Mouse (Mus musculus) frontal cortex, postnatal 25 days (tissue): ENCODE data around the gene Bcam.
"Not testable (repeated sequence)": the region's sequence is repeated elsewhere in the genome, so short reads cannot be mapped to it uniquely, and the experiment has no call there.

Experiments used
- DNase-seq, 2 experiments: peaks; one replicate each; pipeline ENCODE4 v3.0.0; 2022; ENCODE audit warnings: low spot score in 2 of 2

The Bcam gene

GRCm38 (mm10) chr7:19770984-19771391 lies at the start of gene Bcam:
Gene Bcam (minus strand): TSS chr7:19771016.
- DNase-seq: no peak

GRCm38 (mm10) chr7:19818875-19819274 lies 48.1 kb upstream of the Bcam start:
- DNase-seq: no peak

GRCm38 (mm10) chr7:19818440-19818839 lies 47.6 kb upstream of the Bcam start:
- DNase-seq: no peak

- DNase-seq: no peak
Observed at GRCm38 (mm10) chr7:19817382-19818105, 46.7 kb upstream of the Bcam start.

GRCm38 (mm10) chr7:19816224-19816771 lies 45.5 kb upstream of the Bcam start:
- peak in 1 of 2 experiments; percentile 17 for DNase-seq

GRCm38 (mm10) chr7:19815296-19816223 lies 44.7 kb upstream of the Bcam start:
- no peak for DNase-seq

GRCm38 (mm10) chr7:19813579-19814122 lies 42.8 kb upstream of the Bcam start:
- DNase-seq: no peak

GRCm38 (mm10) chr7:19813161-19813560 lies 42.3 kb upstream of the Bcam start:
- DNase-seq: no peak

- no peak for DNase-seq
Observed at GRCm38 (mm10) chr7:19811114-19811513, 40.3 kb upstream of the Bcam start.

- no peak for DNase-seq
Observed at GRCm38 (mm10) chr7:19809369-19809768, 38.6 kb upstream of the Bcam start.

GRCm38 (mm10) chr7:19806356-19806969 lies 35.6 kb upstream of the Bcam start:
- DNase-seq: no peak

GRCm38 (mm10) chr7:19802995-19803394 lies 32.2 kb upstream of the Bcam start:
- DNase-seq: peak; percentile 67 to 70

GRCm38 (mm10) chr7:19800764-19801163 lies 29.9 kb upstream of the Bcam start:
- DNase-seq: peak in 1 of 2 experiments; percentile 44

GRCm38 (mm10) chr7:19796697-19797588 lies 26.1 kb upstream of the Bcam start, which contains the start of gene Cblc:
Gene Cblc (minus strand): TSS chr7:19796809.
- DNase-seq: peak; percentile 30 to 37

GRCm38 (mm10) chr7:19796254-19796653 lies 25.4 kb upstream of the Bcam start:
- no peak for DNase-seq

- DNase-seq: no peak
Observed at GRCm38 (mm10) chr7:19795236-19795635, 24.4 kb upstream of the Bcam start.

- DNase-seq: no peak
Observed at GRCm38 (mm10) chr7:19792701-19793630, 22.1 kb upstream of the Bcam start.

- DNase-seq: not testable (repeated sequence)
Observed at GRCm38 (mm10) chr7:19791504-19791903, 20.7 kb upstream of the Bcam start.

GRCm38 (mm10) chr7:19789904-19790347 lies 19.1 kb upstream of the Bcam start:
- DNase-seq: peak; percentile 82 to 83
